Comparison of ENCODE assay signal across 16 mouse cellular contexts in genomic region chr2:22620030-22620429, GRCm38 (mm10). TPM values are rescaled to one million over a fixed set of nuclear protein-coding genes. Genes with fewer than 3 reads are reported as not detected.
DNase-seq lines count a peak whose midpoint lies in the region; ATAC-seq and TF ChIP-seq lines count a peak whose summit lies in the region.
"Had no signal": no experiment of that assay in that cellular context is flagged by ENCODE, and none has a peak within 500 bp of the region (broad histone marks: within the 10 kb centered on the region; RNA-seq: fewer than 3 reads in every experiment).

No protein-coding gene starts in this region.

- DNase-seq in embryo, embryonic 11 days = peak; percentile 27
- DNase-seq in embryo, embryonic 10 days (ENCODE audit: low spot score) = no peak
- peak; percentile 53 for DNase-seq in embryonic facial prominence, embryonic 14.5 days (ENCODE audit: low spot score)
- no peak for DNase-seq in heart, adult 11 months
- DNase-seq in gastrocnemius, adult 2 months = no peak
- DNase-seq: heart, postnatal 36 days; kidney, postnatal 10 days; lung, postnatal 14 days; thymus, postnatal 4 days had no signal

- WGBS in embryonic facial prominence, embryonic 14.5 days = under 1% methylated on average over 6 of the region's 6 CpGs
- under 1% methylated on average over 6 of the region's 6 CpGs for WGBS in hindbrain, embryonic 13.5 days
- whole genome bisulfite sequencing in neural tube, embryonic 13.5 days = 1% methylated on average over 6 of the region's 6 CpGs
- WGBS in intestine, postnatal 0 days = 2% methylated on average over 6 of the region's 6 CpGs

- H3K27ac ChIP-seq in embryonic facial prominence, embryonic 14.5 days (replicated peaks; ENCODE audit: low read depth, low read length) = no peak overlapping the region
- H3K27ac ChIP-seq in hindbrain, embryonic 13.5 days = peak overlapping the region; percentile 98
- H3K27ac ChIP-seq in neural tube, embryonic 13.5 days (replicated peaks) = peak overlapping the region; percentile 96
- no peak overlapping the region for H3K27ac ChIP-seq in intestine, postnatal 0 days (ENCODE audit: low read depth, low read length)
- no peak overlapping the region for H3K27ac ChIP-seq in gastrocnemius, adult 2 months
- H3K27ac ChIP-seq: left cerebral cortex, adult 2 months had no signal

- no peaks in the 10 kb centered on the region for H3K9me3 ChIP-seq in embryonic facial prominence, embryonic 14.5 days (ENCODE audit: control insufficient read depth, low read length)
- H3K9me3 ChIP-seq in hindbrain, embryonic 13.5 days = no peaks in the 10 kb centered on the region
- H3K9me3 ChIP-seq in neural tube, embryonic 13.5 days = no peaks in the 10 kb centered on the region
- H3K9me3 ChIP-seq in intestine, postnatal 0 days (ENCODE audit: control insufficient read depth) = no peaks in the 10 kb centered on the region

- 0 out of 2 replicates have a peak, but pooled peaks cover 9% of the 10 kb centered on the region for H3K4me1 ChIP-seq in embryonic facial prominence, embryonic 14.5 days (ENCODE audit: control insufficient read depth, insufficient read depth, low read length)
- peaks cover 43% of the 10 kb centered on the region for H3K4me1 ChIP-seq in hindbrain, embryonic 13.5 days (replicated peaks)
- H3K4me1 ChIP-seq in neural tube, embryonic 13.5 days (replicated peaks) = peaks cover 46% of the 10 kb centered on the region
- H3K4me1 ChIP-seq in intestine, postnatal 0 days (replicated peaks; ENCODE audit: control insufficient read depth, insufficient read depth, low read length) = no peaks in the 10 kb centered on the region

- no peak overlapping the region for H3K4me3 ChIP-seq in embryonic facial prominence, embryonic 14.5 days (ENCODE audit: low read depth, low read length)
- H3K4me3 ChIP-seq in hindbrain, embryonic 13.5 days = peak overlapping the region; percentile 17; the same call in 1 of the 2 replicates
- H3K4me3 ChIP-seq in neural tube, embryonic 13.5 days = peak overlapping the region; percentile 18; the same call in 1 of the 2 replicates
- H3K4me3 ChIP-seq in intestine, postnatal 0 days (ENCODE audit: low read depth, low read length) = no peak overlapping the region
- H3K4me3 ChIP-seq in gastrocnemius, adult 2 months = no peak overlapping the region
- H3K4me3 ChIP-seq: left cerebral cortex, adult 2 months had no signal

- ATAC-seq in embryonic facial prominence, embryonic 14.5 days (ENCODE audit: low read depth) = 0 out of 2 replicates have a peak, but pooled peaks have one; percentile 16
- 0 out of 2 replicates have a peak, but pooled peaks have one; percentile 14 for ATAC-seq in hindbrain, embryonic 13.5 days (ENCODE audit: low FRiP score)
- 0 out of 2 replicates have a peak, but pooled peaks have one; percentile 6 for ATAC-seq in neural tube, embryonic 13.5 days (ENCODE audit: low read depth)
- no peak for ATAC-seq in intestine, postnatal 0 days

- intact Hi-C loops in gastrocnemius, adult 2 months (cut with DNase I) = no loop called here

- peaks cover 74% of the 10 kb centered on the region for H3K27me3 ChIP-seq in embryonic facial prominence, embryonic 14.5 days (replicated peaks; ENCODE audit: control insufficient read depth, insufficient read depth, low read length)
- H3K27me3 ChIP-seq in hindbrain, embryonic 13.5 days = peaks cover 68% of the 10 kb centered on the region
- peaks cover 80% of the 10 kb centered on the region for H3K27me3 ChIP-seq in neural tube, embryonic 13.5 days
- peaks cover 73% of the 10 kb centered on the region for H3K27me3 ChIP-seq in intestine, postnatal 0 days (replicated peaks; ENCODE audit: control insufficient read depth, insufficient read depth, low read length)

- TF ChIP-seq CTCF in intestine, postnatal 0 days (IDR thresholded peaks at IDR 0.05; ENCODE audit: low read depth) = no peak
- no peak for TF ChIP-seq CTCF in gastrocnemius, adult 2 months (IDR thresholded peaks at IDR 0.05)

- H3K36me3 ChIP-seq in embryonic facial prominence, embryonic 14.5 days (ENCODE audit: control insufficient read depth, insufficient read depth, low read length) = no peaks in the 10 kb centered on the region
- no peaks in the 10 kb centered on the region for H3K36me3 ChIP-seq in hindbrain, embryonic 13.5 days
- H3K36me3 ChIP-seq in neural tube, embryonic 13.5 days = no peaks in the 10 kb centered on the region
- no peaks in the 10 kb centered on the region for H3K36me3 ChIP-seq in intestine, postnatal 0 days (ENCODE audit: control insufficient read depth, insufficient read depth)

- no peak overlapping the region for H3K4me2 ChIP-seq in embryonic facial prominence, embryonic 14.5 days (ENCODE audit: low read depth, low read length)
- H3K4me2 ChIP-seq in hindbrain, embryonic 13.5 days = peak overlapping the region; percentile 84
- peak overlapping the region; percentile 56 for H3K4me2 ChIP-seq in neural tube, embryonic 13.5 days
- H3K4me2 ChIP-seq in intestine, postnatal 0 days (replicated peaks; ENCODE audit: low read depth) = no peak overlapping the region

- no peak overlapping the region for H3K9ac ChIP-seq in embryonic facial prominence, embryonic 14.5 days (ENCODE audit: low read depth, low read length)
- peak overlapping the region; percentile 64 for H3K9ac ChIP-seq in hindbrain, embryonic 13.5 days
- H3K9ac ChIP-seq in neural tube, embryonic 13.5 days = peak overlapping the region; percentile 53
- H3K9ac ChIP-seq in intestine, postnatal 0 days (ENCODE audit: low read depth, low read length) = no peak overlapping the region

RNA-seq across cellular contexts. Expression of gene Gad2, which starts 2.0 kb away (rescaled TPM):
- 0.22 and 0.68 TPM in 2 replicates for polyA plus RNA-seq in embryonic facial prominence, embryonic 14.5 days (2014; fragmentation: Nextera tagmentation; extraction: Ambion mirVana)
- 62.9 and 68.3 TPM in 2 replicates for polyA plus RNA-seq in hindbrain, embryonic 13.5 days (2015; fragmentation: Nextera tagmentation; extraction: Ambion mirVana)
- polyA plus RNA-seq in neural tube, embryonic 13.5 days (2015; fragmentation: Nextera tagmentation; extraction: Ambion mirVana) = 40.2 and 42.7 TPM in 2 replicates
- not detected in 2 replicates for polyA plus RNA-seq in intestine, postnatal 0 days (2015; fragmentation: Nextera tagmentation; extraction: Ambion mirVana)
- not detected for total RNA-seq in gastrocnemius, adult 2 months (2021)
- total RNA-seq: granulocyte monocyte progenitor cell, adult 5-6 weeks; heart, postnatal 36 days; monocyte, adult 5-6 weeks had no signal
- polyA plus RNA-seq: liver, adult 2 months had no signal

Comparison
In these comparisons a context has a peak if more than half of its experiments do, and no peak if none do; other contexts are left out.
1. DNase-seq: peak in embryo, embryonic 11 days (single experiment) and embryonic facial prominence, embryonic 14.5 days (single experiment); none in embryo, embryonic 10 days (single experiment), heart, adult 11 months (single experiment) and gastrocnemius, adult 2 months (single experiment).
2. H3K27ac ChIP-seq: peak in hindbrain, embryonic 13.5 days (single experiment) and neural tube, embryonic 13.5 days (single experiment); none in embryonic facial prominence, embryonic 14.5 days (single experiment), intestine, postnatal 0 days (single experiment) and gastrocnemius, adult 2 months (single experiment).
3. H3K4me2 ChIP-seq: peak in hindbrain, embryonic 13.5 days (single experiment) and neural tube, embryonic 13.5 days (single experiment); none in embryonic facial prominence, embryonic 14.5 days (single experiment) and intestine, postnatal 0 days (single experiment).
4. H3K4me3 ChIP-seq: peak in hindbrain, embryonic 13.5 days (single experiment) and neural tube, embryonic 13.5 days (single experiment); none in embryonic facial prominence, embryonic 14.5 days (single experiment), intestine, postnatal 0 days (single experiment) and gastrocnemius, adult 2 months (single experiment).
5. H3K9ac ChIP-seq: peak in hindbrain, embryonic 13.5 days (single experiment) and neural tube, embryonic 13.5 days (single experiment); none in embryonic facial prominence, embryonic 14.5 days (single experiment) and intestine, postnatal 0 days (single experiment).
6. RNA of gene Gad2, which starts 2.0 kb away (polyA plus RNA-seq): 62.9 to 68.3 TPM in hindbrain, embryonic 13.5 days and 40.2 to 42.7 TPM in neural tube, embryonic 13.5 days; 0.22 to 0.68 TPM in embryonic facial prominence, embryonic 14.5 days and not detected in intestine, postnatal 0 days; every median in the first group is over 10 times any median in the second.